Mouse (Mus musculus): Measurements from ENCODE around the gene Tcf12.

DNA sequence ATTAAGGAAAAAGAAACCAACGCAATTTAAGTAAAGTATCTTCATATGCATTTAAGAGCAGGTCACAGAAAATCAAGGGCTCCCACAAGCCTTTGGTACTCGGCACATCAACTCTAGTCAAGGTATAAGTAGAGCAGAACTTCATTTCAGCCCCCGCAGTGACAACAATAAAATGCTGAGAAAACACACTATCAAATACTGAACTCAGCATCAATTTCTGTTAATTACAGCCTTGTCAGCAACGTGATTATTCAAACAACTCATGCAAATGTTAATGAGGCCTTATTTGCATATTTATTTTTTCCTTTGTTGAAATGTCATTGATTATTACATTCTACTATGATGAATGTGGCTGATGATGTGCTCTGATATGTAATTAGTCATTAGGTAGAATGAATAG lies 136.5 kb downstream of the Tcf12 start:
- TF ChIP-seq CTCF (conservative IDR thresholded peaks at IDR 0.05; ENCODE audit: low read length) = no peak
- TF ChIP-seq NANOG (IDR thresholded peaks at IDR 0.05; ENCODE audit: borderline replicate concordance, low read length) = no peak
- no peak for TF ChIP-seq POU5F1 (IDR thresholded peaks at IDR 0.05; ENCODE audit: borderline replicate concordance, low read length)

Data from E14TG2a.4 (cell line).